Mouse (Mus musculus): Measurements from ENCODE around the gene Hexim2. TPM values are rescaled to one million over a fixed set of nuclear protein-coding genes. Genes with fewer than 3 reads are reported as not detected.
A peak's percentile ranks its signal among the peaks of the same experiment; 100 is the strongest.

The Hexim2 gene
- polyA plus RNA-seq, 1 experiment from 2014 or later = 6.8 TPM

GRCm38 (mm10) chr11:103132576-103133455, 587 bp downstream of the Hexim2 start:
- Histone ChIP-seq H3K9me3 (ENCODE audit: control insufficient read depth, low read length) (no peaks in the 10 kb centered on the region), H3K27me3 (replicated peaks; ENCODE audit: control insufficient read depth, insufficient read depth, low read length) (no peaks in the 10 kb centered on the region), H3K9ac (ENCODE audit: low read depth, low read length) (peak overlapping the region; percentile 100), H3K4me1 (ENCODE audit: control insufficient read depth, insufficient read depth, low read length) (peaks cover 26% of the 10 kb centered on the region), H3K36me3 (ENCODE audit: control insufficient read depth, insufficient read depth, low read length) (0 out of 2 replicates have a peak, but pooled peaks cover 7% of the 10 kb centered on the region), H3K4me2 (ENCODE audit: low read depth, low read length) (peak overlapping the region; percentile 69), H3K27ac (replicated peaks; ENCODE audit: low read depth, low read length) (peak overlapping the region; percentile 97), H3K4me3 (ENCODE audit: low read depth, low read length) (peak overlapping the region; percentile 87)
- DNase-seq (ENCODE audit: low spot score) = peak; percentile 100
- under 1% methylated on average over 39 of the region's 58 CpGs for WGBS
- ATAC-seq (ENCODE audit: low read depth) = peak; percentile 95

DNA sequence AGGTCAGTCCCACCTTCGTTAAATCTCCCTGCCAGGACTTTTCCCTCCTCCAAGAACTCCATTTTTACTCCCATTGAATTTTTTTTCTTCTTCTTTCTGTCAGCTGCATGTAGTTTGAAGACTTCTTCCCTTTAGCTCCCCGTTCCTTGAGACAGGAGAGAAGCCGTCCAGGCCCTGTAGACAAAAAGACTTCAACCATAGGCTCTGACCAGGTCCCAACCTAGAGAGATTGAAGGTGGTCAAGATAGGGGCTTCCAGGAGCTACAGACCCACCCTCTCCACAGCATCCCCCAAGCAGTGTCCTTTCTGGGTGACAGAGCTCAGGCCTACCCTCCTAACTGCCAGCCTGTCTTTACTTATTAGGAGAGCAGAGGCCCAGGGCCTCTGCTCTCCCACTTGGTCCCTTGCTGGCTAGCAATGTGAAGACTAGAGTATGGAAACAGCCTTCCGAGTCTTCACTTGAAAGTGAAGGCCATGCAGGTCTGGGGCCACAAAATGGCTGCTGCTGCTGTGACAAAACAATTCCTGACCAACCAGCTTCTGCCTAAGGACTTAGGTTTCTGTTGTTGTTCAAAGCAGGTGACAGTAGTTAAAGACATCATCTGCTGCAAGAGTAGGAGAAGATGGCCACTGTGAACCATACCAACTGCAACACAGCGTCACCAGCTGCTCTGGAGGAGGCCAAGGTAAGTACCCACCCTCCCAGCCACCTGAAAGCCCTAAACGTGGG, 1.4 kb downstream of the Hexim2 start:
- ATAC-seq (ENCODE audit: low read depth) (no peak), DNase-seq (ENCODE audit: low spot score) (no peak)
- Histone ChIP-seq H3K36me3 (ENCODE audit: control insufficient read depth, insufficient read depth, low read length) (0 out of 2 replicates have a peak, but pooled peaks cover 10% of the 10 kb centered on the region), H3K4me2 (ENCODE audit: low read depth, low read length) (peak overlapping the region; percentile 69), H3K4me1 (ENCODE audit: control insufficient read depth, insufficient read depth, low read length) (peaks cover 26% of the 10 kb centered on the region), H3K4me3 (ENCODE audit: low read depth, low read length) (peak overlapping the region; percentile 37), H3K9me3 (ENCODE audit: control insufficient read depth, low read length) (no peaks in the 10 kb centered on the region), H3K9ac (ENCODE audit: low read depth, low read length) (peak overlapping the region; percentile 66), H3K27me3 (replicated peaks; ENCODE audit: control insufficient read depth, insufficient read depth, low read length) (no peaks in the 10 kb centered on the region), H3K27ac (replicated peaks; ENCODE audit: low read depth, low read length) (peak overlapping the region; percentile 87)
- WGBS = 52% methylated on average over 6 of the region's 6 CpGs

GRCm38 (mm10) chr11:103134221-103134620, 2.0 kb downstream of the Hexim2 start:
- DNase-seq (ENCODE audit: low spot score) = no peak

GRCm38 (mm10) chr11:103136039-103136577, 3.9 kb downstream of the Hexim2 start:
- Histone ChIP-seq H3K9ac (ENCODE audit: low read depth, low read length) (no peak overlapping the region), H3K4me3 (ENCODE audit: low read depth, low read length) (no peak overlapping the region), H3K36me3 (ENCODE audit: control insufficient read depth, insufficient read depth, low read length) (peaks cover 14% of the 10 kb centered on the region; the same call in 1 of the 2 replicates), H3K27ac (replicated peaks; ENCODE audit: low read depth, low read length) (no peak overlapping the region), H3K4me1 (ENCODE audit: control insufficient read depth, insufficient read depth, low read length) (peaks cover 16% of the 10 kb centered on the region), H3K27me3 (replicated peaks; ENCODE audit: control insufficient read depth, insufficient read depth, low read length) (no peaks in the 10 kb centered on the region), H3K9me3 (ENCODE audit: control insufficient read depth, low read length) (no peaks in the 10 kb centered on the region), H3K4me2 (ENCODE audit: low read depth, low read length) (no peak overlapping the region)
- no peak for DNase-seq (ENCODE audit: low spot score)
- 85% methylated on average over 8 of the region's 8 CpGs for WGBS
- ATAC-seq (ENCODE audit: low read depth) = no peak

More at GRCm38 (mm10) chr11:103134221-103134620, 2.0 kb downstream of the Hexim2 start:
- Histone ChIP-seq H3K9me3 (ENCODE audit: control insufficient read depth, low read length) (no peaks in the 10 kb centered on the region), H3K27ac (replicated peaks; ENCODE audit: low read depth, low read length) (peak overlapping the region; percentile 87; the same call in 1 of the 2 replicates), H3K9ac (ENCODE audit: low read depth, low read length) (0 out of 2 replicates have a peak overlapping the region, but pooled peaks have one; percentile 66), H3K36me3 (ENCODE audit: control insufficient read depth, insufficient read depth, low read length) (peaks cover 16% of the 10 kb centered on the region; the same call in 1 of the 2 replicates), H3K4me2 (ENCODE audit: low read depth, low read length) (peak overlapping the region; percentile 69), H3K27me3 (replicated peaks; ENCODE audit: control insufficient read depth, insufficient read depth, low read length) (no peaks in the 10 kb centered on the region), H3K4me3 (ENCODE audit: low read depth, low read length) (no peak overlapping the region; the same call in 1 of the 2 replicates), H3K4me1 (ENCODE audit: control insufficient read depth, insufficient read depth, low read length) (peaks cover 26% of the 10 kb centered on the region)
- 67% methylated on average over 3 of the region's 3 CpGs for WGBS
- ATAC-seq (ENCODE audit: low read depth) = no peak

- no peak for ATAC-seq (ENCODE audit: low read depth)
- H3K27ac ChIP-seq (replicated peaks; ENCODE audit: low read depth, low read length) = peak overlapping the region; percentile 90
- WGBS = 73% methylated on average over 14 of the region's 14 CpGs
- H3K9ac ChIP-seq (ENCODE audit: low read depth, low read length) = 0 out of 2 replicates have a peak overlapping the region, but pooled peaks have one; percentile 5
- no peak overlapping the region for H3K4me2 ChIP-seq (ENCODE audit: low read depth, low read length)
- no peaks in the 10 kb centered on the region for H3K27me3 ChIP-seq (replicated peaks; ENCODE audit: control insufficient read depth, insufficient read depth, low read length)
- no peak overlapping the region for H3K4me3 ChIP-seq (ENCODE audit: low read depth, low read length)
- H3K4me1 ChIP-seq (ENCODE audit: control insufficient read depth, insufficient read depth, low read length) = peaks cover 23% of the 10 kb centered on the region
- no peak for DNase-seq (ENCODE audit: low spot score)
- H3K9me3 ChIP-seq (ENCODE audit: control insufficient read depth, low read length) = no peaks in the 10 kb centered on the region
- H3K36me3 ChIP-seq (ENCODE audit: control insufficient read depth, insufficient read depth, low read length) = peaks cover 14% of the 10 kb centered on the region; the same call in 1 of the 2 replicates
Observed at GRCm38 (mm10) chr11:103139951-103140762, 7.9 kb downstream of the Hexim2 start.

DNA sequence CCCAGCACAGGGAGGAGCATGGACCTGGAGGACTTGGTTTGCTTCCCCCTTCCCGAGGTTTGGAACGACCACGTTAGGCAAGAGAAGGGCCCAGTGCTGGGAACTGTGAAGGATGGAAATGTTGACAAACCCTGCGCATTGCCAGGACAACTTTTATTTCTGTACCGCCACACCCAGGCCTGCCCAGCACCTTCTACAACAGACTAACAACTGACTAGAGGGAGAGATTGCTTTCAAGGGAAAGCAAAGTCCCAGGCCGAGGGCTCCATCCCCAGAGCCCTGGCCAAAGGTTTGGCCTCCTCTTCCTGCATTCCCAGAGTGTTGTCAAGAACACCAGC, 8.5 kb downstream of the Hexim2 start:
- Histone ChIP-seq H3K27me3 (replicated peaks; ENCODE audit: control insufficient read depth, insufficient read depth, low read length) (no peaks in the 10 kb centered on the region), H3K4me2 (ENCODE audit: low read depth, low read length) (no peak overlapping the region), H3K27ac (replicated peaks; ENCODE audit: low read depth, low read length) (peak overlapping the region; percentile 90), H3K9me3 (ENCODE audit: control insufficient read depth, low read length) (no peaks in the 10 kb centered on the region), H3K9ac (ENCODE audit: low read depth, low read length) (peak overlapping the region; percentile 31; the same call in 1 of the 2 replicates), H3K4me1 (ENCODE audit: control insufficient read depth, insufficient read depth, low read length) (peaks cover 23% of the 10 kb centered on the region), H3K36me3 (ENCODE audit: control insufficient read depth, insufficient read depth, low read length) (peaks cover 14% of the 10 kb centered on the region; the same call in 1 of the 2 replicates), H3K4me3 (ENCODE audit: low read depth, low read length) (no peak overlapping the region)
- 46% methylated on average over 6 of the region's 6 CpGs for WGBS
- DNase-seq (ENCODE audit: low spot score) (no peak), ATAC-seq (ENCODE audit: low read depth) (no peak)

DNA sequence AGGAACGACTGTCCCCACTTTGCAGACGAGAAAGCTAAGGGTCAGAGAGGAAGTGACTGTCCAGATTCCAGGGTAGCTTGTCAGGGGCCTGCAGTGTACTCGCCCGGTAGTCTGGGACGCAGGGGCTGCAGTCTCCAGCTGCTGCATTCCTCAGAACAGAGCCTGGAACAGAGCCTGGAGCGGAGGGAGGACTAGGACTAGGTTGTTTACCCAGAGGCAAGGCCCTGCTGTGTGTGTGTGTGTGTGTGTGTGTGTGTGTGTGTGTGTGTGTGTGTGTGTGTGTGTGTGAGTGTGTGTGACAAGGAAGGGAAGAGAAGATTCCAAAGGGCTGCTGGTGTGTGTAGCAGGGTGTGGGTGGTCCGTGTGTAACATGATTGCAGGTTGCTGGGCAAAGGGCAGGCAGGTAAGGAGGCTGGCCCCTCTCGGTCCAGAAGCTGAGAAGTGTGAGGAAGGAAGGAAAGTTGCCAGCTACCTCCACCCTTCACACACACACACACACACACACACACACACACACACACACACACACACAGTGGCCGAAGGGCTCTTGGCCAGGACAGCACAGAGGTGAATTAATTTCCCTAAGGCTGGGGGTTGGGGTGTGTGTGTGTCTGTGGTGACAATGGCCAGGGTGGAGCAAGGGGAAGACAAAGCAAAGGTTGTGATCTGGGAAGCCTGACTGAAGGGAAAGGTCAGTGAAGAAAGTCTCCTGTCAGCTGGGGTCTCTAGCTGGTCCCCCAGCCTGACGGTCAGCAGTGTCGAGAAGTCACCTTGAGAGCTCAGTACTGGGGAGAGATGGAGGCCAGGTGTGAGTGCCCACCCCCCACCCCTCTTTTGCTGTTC, 9.1 kb downstream of the Hexim2 start:
- Histone ChIP-seq H3K4me3 (ENCODE audit: low read depth, low read length) (no peak overlapping the region), H3K9ac (ENCODE audit: low read depth, low read length) (peak overlapping the region; percentile 37; the same call in 1 of the 2 replicates), H3K9me3 (ENCODE audit: control insufficient read depth, low read length) (no peaks in the 10 kb centered on the region), H3K36me3 (ENCODE audit: control insufficient read depth, insufficient read depth, low read length) (peaks cover 14% of the 10 kb centered on the region; the same call in 1 of the 2 replicates), H3K27me3 (replicated peaks; ENCODE audit: control insufficient read depth, insufficient read depth, low read length) (no peaks in the 10 kb centered on the region), H3K4me1 (ENCODE audit: control insufficient read depth, insufficient read depth, low read length) (peaks cover 23% of the 10 kb centered on the region), H3K4me2 (ENCODE audit: low read depth, low read length) (no peak overlapping the region), H3K27ac (replicated peaks; ENCODE audit: low read depth, low read length) (peak overlapping the region; percentile 90)
- DNase-seq (ENCODE audit: low spot score) (peak; percentile 87), ATAC-seq (ENCODE audit: low read depth) (no peak)
- 17% methylated on average over 10 of the region's 11 CpGs for WGBS
